Mouse (Mus musculus): ENCODE measurements around the gene Lmx1b. TPM values are rescaled to one million over a fixed set of nuclear protein-coding genes. Genes with fewer than 3 reads are reported as not detected.

Lmx1b gene
- polyA plus RNA-seq, 1 experiment from 2014 or later: not detected

GRCm38 (mm10) chr2:33595085-33595423 lies 45.3 kb downstream of the Lmx1b start:
- no peak overlapping the region for H3K27ac ChIP-seq (ENCODE audit: low read depth)
- ATAC-seq (replicated peaks; ENCODE audit: low FRiP score, low TSS enrichment, low read depth) (peak; percentile 40), DNase-seq (ENCODE audit: low spot score) (no peak)
- no peak overlapping the region for H3K4me3 ChIP-seq (ENCODE audit: low read depth, low read length)
- H3K4me1 ChIP-seq (replicated peaks; ENCODE audit: control insufficient read depth, insufficient read depth, low read length): peaks cover 14% of the 10 kb centered on the region
- no peaks in the 10 kb centered on the region for H3K9me3 ChIP-seq (ENCODE audit: control insufficient read depth, low read length)
- no peak overlapping the region for H3K9ac ChIP-seq (ENCODE audit: low read length)
- WGBS: 19% methylated on average over 7 of the region's 7 CpGs
- no peaks in the 10 kb centered on the region for H3K36me3 ChIP-seq (ENCODE audit: control insufficient read depth, insufficient read depth, low read length)
- 0 out of 2 replicates have a peak, but pooled peaks cover 6% of the 10 kb centered on the region for H3K27me3 ChIP-seq (replicated peaks; ENCODE audit: control insufficient read depth, insufficient read depth, low read length)
- H3K4me2 ChIP-seq (ENCODE audit: low read length): no peak overlapping the region

GRCm38 (mm10) chr2:33594181-33595084 lies 45.9 kb downstream of the Lmx1b start:
- Histone ChIP-seq H3K4me1 (replicated peaks; ENCODE audit: control insufficient read depth, insufficient read depth, low read length) (peaks cover 14% of the 10 kb centered on the region), H3K27me3 (replicated peaks; ENCODE audit: control insufficient read depth, insufficient read depth, low read length) (0 out of 2 replicates have a peak, but pooled peaks cover 6% of the 10 kb centered on the region), H3K9ac (ENCODE audit: low read length) (no peak overlapping the region), H3K36me3 (ENCODE audit: control insufficient read depth, insufficient read depth, low read length) (no peaks in the 10 kb centered on the region), H3K4me3 (ENCODE audit: low read depth, low read length) (no peak overlapping the region), H3K27ac (ENCODE audit: low read depth) (no peak overlapping the region), H3K9me3 (ENCODE audit: control insufficient read depth, low read length) (no peaks in the 10 kb centered on the region), H3K4me2 (ENCODE audit: low read length) (no peak overlapping the region)
- ATAC-seq (replicated peaks; ENCODE audit: low FRiP score, low TSS enrichment, low read depth) (peak; percentile 14; the same call in 1 of the 2 replicates), DNase-seq (ENCODE audit: low spot score) (no peak)
- WGBS: 58% methylated on average over 9 of the region's 9 CpGs

- no peak overlapping the region for H3K27ac ChIP-seq (ENCODE audit: low read depth)
- DNase-seq (ENCODE audit: low spot score) (no peak), ATAC-seq (replicated peaks; ENCODE audit: low FRiP score, low TSS enrichment, low read depth) (no peak)
- H3K4me1 ChIP-seq (replicated peaks; ENCODE audit: control insufficient read depth, insufficient read depth, low read length): peaks cover 14% of the 10 kb centered on the region
- 17% methylated on average over 12 of the region's 12 CpGs for WGBS
- no peaks in the 10 kb centered on the region for H3K9me3 ChIP-seq (ENCODE audit: control insufficient read depth, low read length)
- H3K4me3 ChIP-seq (ENCODE audit: low read depth, low read length): no peak overlapping the region
- H3K9ac ChIP-seq (ENCODE audit: low read length): no peak overlapping the region
- 0 out of 2 replicates have a peak, but pooled peaks cover 6% of the 10 kb centered on the region for H3K27me3 ChIP-seq (replicated peaks; ENCODE audit: control insufficient read depth, insufficient read depth, low read length)
- no peak overlapping the region for H3K4me2 ChIP-seq (ENCODE audit: low read length)
- no peaks in the 10 kb centered on the region for H3K36me3 ChIP-seq (ENCODE audit: control insufficient read depth, insufficient read depth, low read length)
Measured at GRCm38 (mm10) chr2:33592931-33593555, 47.3 kb downstream of the Lmx1b start.

GRCm38 (mm10) chr2:33589280-33589679 lies 51.0 kb downstream of the Lmx1b start:
- 72% methylated on average over 9 of the region's 9 CpGs for whole genome bisulfite sequencing
- no peak overlapping the region for H3K27ac ChIP-seq (ENCODE audit: low read depth)
- H3K4me2 ChIP-seq (ENCODE audit: low read length): no peak overlapping the region
- DNase-seq (ENCODE audit: low spot score) (no peak), ATAC-seq (replicated peaks; ENCODE audit: low FRiP score, low TSS enrichment, low read depth) (no peak)
- H3K36me3 ChIP-seq (ENCODE audit: control insufficient read depth, insufficient read depth, low read length): no peaks in the 10 kb centered on the region
- H3K4me1 ChIP-seq (replicated peaks; ENCODE audit: control insufficient read depth, insufficient read depth, low read length): peaks cover 20% of the 10 kb centered on the region
- no peak overlapping the region for H3K4me3 ChIP-seq (ENCODE audit: low read depth, low read length)
- no peak overlapping the region for H3K9ac ChIP-seq (ENCODE audit: low read length)
- H3K27me3 ChIP-seq (replicated peaks; ENCODE audit: control insufficient read depth, insufficient read depth, low read length): peaks cover 9% of the 10 kb centered on the region
- no peaks in the 10 kb centered on the region for H3K9me3 ChIP-seq (ENCODE audit: control insufficient read depth, low read length)

GRCm38 (mm10) chr2:33584937-33585910 lies 55.1 kb downstream of the Lmx1b start:
- peak; percentile 2; the same call in 1 of the 2 replicates for ATAC-seq (replicated peaks; ENCODE audit: low FRiP score, low TSS enrichment, low read depth)

GRCm38 (mm10) chr2:33583761-33584160 lies 56.5 kb downstream of the Lmx1b start:
- peaks cover 56% of the 10 kb centered on the region for H3K27me3 ChIP-seq (replicated peaks; ENCODE audit: control insufficient read depth, insufficient read depth, low read length)
- WGBS: 22% methylated on average over 6 of the region's 6 CpGs
- no peak overlapping the region for H3K27ac ChIP-seq (ENCODE audit: low read depth)
- H3K4me2 ChIP-seq (ENCODE audit: low read length): no peak overlapping the region
- ATAC-seq (replicated peaks; ENCODE audit: low FRiP score, low TSS enrichment, low read depth): no peak
- no peak overlapping the region for H3K4me3 ChIP-seq (ENCODE audit: low read depth, low read length)
- no peaks in the 10 kb centered on the region for H3K9me3 ChIP-seq (ENCODE audit: control insufficient read depth, low read length)
- H3K36me3 ChIP-seq (ENCODE audit: control insufficient read depth, insufficient read depth, low read length): no peaks in the 10 kb centered on the region
- peaks cover 30% of the 10 kb centered on the region for H3K4me1 ChIP-seq (replicated peaks; ENCODE audit: control insufficient read depth, insufficient read depth, low read length)
- DNase-seq (ENCODE audit: low spot score): no peak
- H3K9ac ChIP-seq (ENCODE audit: low read length): no peak overlapping the region

More at GRCm38 (mm10) chr2:33584937-33585910, 55.1 kb downstream of the Lmx1b start:
- no peaks in the 10 kb centered on the region for H3K9me3 ChIP-seq (ENCODE audit: control insufficient read depth, low read length)
- WGBS: 29% methylated on average over 29 of the region's 29 CpGs
- H3K4me2 ChIP-seq (ENCODE audit: low read length): no peak overlapping the region
- H3K4me1 ChIP-seq (replicated peaks; ENCODE audit: control insufficient read depth, insufficient read depth, low read length): peaks cover 30% of the 10 kb centered on the region
- 0 out of 2 replicates have a peak overlapping the region, but pooled peaks have one; percentile 7 for H3K9ac ChIP-seq (ENCODE audit: low read length)
- no peak overlapping the region for H3K27ac ChIP-seq (ENCODE audit: low read depth)
- DNase-seq (ENCODE audit: low spot score): no peak
- peaks cover 44% of the 10 kb centered on the region for H3K27me3 ChIP-seq (replicated peaks; ENCODE audit: control insufficient read depth, insufficient read depth, low read length)
- no peaks in the 10 kb centered on the region for H3K36me3 ChIP-seq (ENCODE audit: control insufficient read depth, insufficient read depth, low read length)
- no peak overlapping the region for H3K4me3 ChIP-seq (ENCODE audit: low read depth, low read length)

GRCm38 (mm10) chr2:33583317-33583716 lies 57.0 kb downstream of the Lmx1b start:
- H3K9me3 ChIP-seq (ENCODE audit: control insufficient read depth, low read length): no peaks in the 10 kb centered on the region
- no peaks in the 10 kb centered on the region for H3K36me3 ChIP-seq (ENCODE audit: control insufficient read depth, insufficient read depth, low read length)
- DNase-seq (ENCODE audit: low spot score): no peak
- peaks cover 61% of the 10 kb centered on the region for H3K27me3 ChIP-seq (replicated peaks; ENCODE audit: control insufficient read depth, insufficient read depth, low read length)
- H3K27ac ChIP-seq (ENCODE audit: low read depth): no peak overlapping the region
- ATAC-seq (replicated peaks; ENCODE audit: low FRiP score, low TSS enrichment, low read depth): no peak
- H3K4me3 ChIP-seq (ENCODE audit: low read depth, low read length): no peak overlapping the region
- H3K4me2 ChIP-seq (ENCODE audit: low read length): no peak overlapping the region
- peaks cover 30% of the 10 kb centered on the region for H3K4me1 ChIP-seq (replicated peaks; ENCODE audit: control insufficient read depth, insufficient read depth, low read length)
- H3K9ac ChIP-seq (ENCODE audit: low read length): no peak overlapping the region
- WGBS: 16% methylated on average over 4 of the region's 4 CpGs

- Histone ChIP-seq H3K9me3 (ENCODE audit: control insufficient read depth, low read length) (no peaks in the 10 kb centered on the region), H3K4me3 (ENCODE audit: low read depth, low read length) (no peak overlapping the region), H3K4me1 (replicated peaks; ENCODE audit: control insufficient read depth, insufficient read depth, low read length) (peaks cover 30% of the 10 kb centered on the region), H3K27ac (ENCODE audit: low read depth) (no peak overlapping the region), H3K27me3 (replicated peaks; ENCODE audit: control insufficient read depth, insufficient read depth, low read length) (peaks cover 65% of the 10 kb centered on the region), H3K9ac (ENCODE audit: low read length) (no peak overlapping the region), H3K36me3 (ENCODE audit: control insufficient read depth, insufficient read depth, low read length) (no peaks in the 10 kb centered on the region), H3K4me2 (ENCODE audit: low read length) (no peak overlapping the region)
- no peak for DNase-seq (ENCODE audit: low spot score)
- WGBS: 0% methylated on average over 4 of the region's 5 CpGs
- ATAC-seq (replicated peaks; ENCODE audit: low FRiP score, low TSS enrichment, low read depth): no peak
Measured at GRCm38 (mm10) chr2:33582457-33583060, 57.8 kb downstream of the Lmx1b start.

Measured in intestine, embryonic 14.5 days (tissue).